Mouse (Mus musculus) lung, postnatal 0 days (tissue): Measurements from ENCODE around the gene Gm3839. TPM values are rescaled to one million over a fixed set of nuclear protein-coding genes. Genes with fewer than 3 reads are reported as not detected.
"Not testable (repeated sequence)": the region's sequence is repeated elsewhere in the genome, so short reads cannot be mapped to it uniquely, and the experiment has no call there.

Experiments used
- ATAC-seq: fragments of 200-750 bp; cut with Nextera tagmentation; 2 replicates; pipeline ENCODE4 v1.8.0; 2017; ENCODE audit warnings: moderate library complexity
- DNase-seq: peaks from one replicate; pipeline ENCODE4 v3.0.0-alpha.2; 2016; ENCODE audit warnings: low spot score
- H3K27ac ChIP-seq: fragments of 300-500 bp; sonication (generic); 2 replicates; pipeline ENCODE4 v1.5.1; 2014; ENCODE audit warnings: antibody characterized with exemption, mild to moderate bottlenecking, low read length, mixed read lengths
- H3K27me3 ChIP-seq: fragments of 300-500 bp; sonication (generic); replicated peaks from 2 replicates; pipeline ENCODE4 v1.6.1; 2014; ENCODE audit warnings: low read length, mixed read lengths; ENCODE audit not compliant: insufficient read depth
- H3K36me3 ChIP-seq: fragments of 300-500 bp; sonication (generic); 2 replicates; pipeline ENCODE4 v1.6.1; 2014; ENCODE audit warnings: low read length, mixed read lengths; ENCODE audit not compliant: insufficient read depth
- H3K4me1 ChIP-seq: fragments of 300-500 bp; sonication (generic); 2 replicates; pipeline ENCODE4 v1.6.1; 2014; ENCODE audit warnings: antibody characterized with exemption, low read depth, low read length, mixed read lengths; ENCODE audit not compliant: insufficient read depth
- H3K4me2 ChIP-seq: fragments of 300-500 bp; sonication (generic); replicated peaks from 2 replicates; pipeline ENCODE4 v1.6.1; 2014; ENCODE audit warnings: low read depth, mild to moderate bottlenecking, low read length, moderate library complexity, mixed read lengths
- H3K4me3 ChIP-seq: fragments of 300-500 bp; sonication (generic); 2 replicates; pipeline ENCODE4 v1.5.1; 2014; ENCODE audit warnings: low read depth, low read length
- H3K9ac ChIP-seq: fragments of 300-500 bp; sonication (generic); replicated peaks from 2 replicates; pipeline ENCODE4 v1.6.1; 2014; ENCODE audit warnings: low read depth, mild to moderate bottlenecking
- H3K9me3 ChIP-seq: fragments of 300-500 bp; sonication (generic); 2 replicates; pipeline ENCODE4 v1.6.1; 2016; ENCODE audit warnings: low read length, mixed read lengths
- CTCF ChIP-seq: IDR thresholded peaks from 2 replicates; pipeline ENCODE4 v1.5.1; 2016; ENCODE audit warnings: antibody characterized with exemption, mild to moderate bottlenecking
- EP300 ChIP-seq: IDR thresholded peaks from 2 replicates; pipeline ENCODE4 v1.6.1; 2016; ENCODE audit warnings: antibody characterized with exemption, mild to moderate bottlenecking, control low read depth
- WGBS: fragments of 180-500 bp; shearing (Covaris S2); extraction: QIAGEN DNeasy Blood & Tissue Kit; methylation state at CpG from one replicate; pipeline ENCODE4 v1.1.7; 2014; 5-methylcytosine and 5-hydroxymethylcytosine counted together
- polyA plus RNA-seq: library from polyadenylated mRNA; unstranded; fragments of >200 nt; fragmentation: Nextera tagmentation; extraction: Ambion mirVana; gene quantifications from 2 replicates; pipeline ENCODE4 v1.2.1, GENCODE M21; 2015

Gm3839 gene
- 0.44 and 0.45 TPM in 2 replicates for polyA plus RNA-seq

GRCm38 (mm10) chr14:11356626-11357025, at the start of gene Gm3839:
TSS of gene Gm3839 (minus strand) at chr14:11356726.
- not testable (repeated sequence) for H3K4me2 ChIP-seq, DNase-seq, H3K27me3 ChIP-seq, ATAC-seq, H3K4me3 ChIP-seq, H3K36me3 ChIP-seq, H3K4me1 ChIP-seq, H3K27ac ChIP-seq, H3K9ac ChIP-seq, H3K9me3 ChIP-seq

GRCm38 (mm10) chr14:11405661-11406060, 49.1 kb upstream of the Gm3839 start:
- Histone ChIP-seq H3K27ac (no peak overlapping the region), H3K4me1 (no peaks in the 10 kb centered on the region), H3K4me2 (no peak overlapping the region), H3K27me3 (no peaks in the 10 kb centered on the region), H3K9me3 (no peaks in the 10 kb centered on the region), H3K36me3 (no peaks in the 10 kb centered on the region), H3K4me3 (no peak overlapping the region), H3K9ac (no peak overlapping the region)
- ATAC-seq = no peak
- no peak for DNase-seq
- 78% methylated on average over 9 of the region's 9 CpGs for WGBS
- TF ChIP-seq CTCF = no peak
- TF ChIP-seq EP300 = no peak

- 92% methylated on average over 3 of the region's 3 CpGs for WGBS
- no peaks in the 10 kb centered on the region for H3K9me3 ChIP-seq
- no peak for ATAC-seq
Observed at GRCm38 (mm10) chr14:11377846-11378245, 21.3 kb upstream of the Gm3839 start.

GRCm38 (mm10) chr14:11375225-11375624, 18.7 kb upstream of the Gm3839 start:
- no peaks in the 10 kb centered on the region for H3K36me3 ChIP-seq
- no peak overlapping the region for H3K9ac ChIP-seq
- H3K9me3 ChIP-seq = no peaks in the 10 kb centered on the region
- H3K4me2 ChIP-seq = no peak overlapping the region
- H3K27me3 ChIP-seq = no peaks in the 10 kb centered on the region
- H3K27ac ChIP-seq = no peak overlapping the region
- no peak for ATAC-seq
- TF ChIP-seq CTCF (no peak), EP300 (no peak)
- no peak for DNase-seq
- no peaks in the 10 kb centered on the region for H3K4me1 ChIP-seq
- 65% methylated on average over 5 of the region's 5 CpGs for WGBS
- H3K4me3 ChIP-seq = no peak overlapping the region

More at GRCm38 (mm10) chr14:11377846-11378245, 21.3 kb upstream of the Gm3839 start:
- DNase-seq = no peak
- H3K27me3 ChIP-seq = no peaks in the 10 kb centered on the region
- H3K9ac ChIP-seq = no peak overlapping the region
- no peak for TF ChIP-seq CTCF
- no peak for TF ChIP-seq EP300
- no peaks in the 10 kb centered on the region for H3K36me3 ChIP-seq
- H3K4me3 ChIP-seq = no peak overlapping the region
- no peak overlapping the region for H3K27ac ChIP-seq
- no peaks in the 10 kb centered on the region for H3K4me1 ChIP-seq
- H3K4me2 ChIP-seq = no peak overlapping the region

- Histone ChIP-seq H3K9ac (no peak overlapping the region), H3K4me2 (no peak overlapping the region), H3K9me3 (no peaks in the 10 kb centered on the region), H3K27me3 (no peaks in the 10 kb centered on the region), H3K36me3 (no peaks in the 10 kb centered on the region), H3K4me3 (no peak overlapping the region), H3K27ac (no peak overlapping the region), H3K4me1 (no peaks in the 10 kb centered on the region)
- TF ChIP-seq EP300 (no peak), CTCF (no peak)
- 71% methylated on average over 3 of the region's 3 CpGs for WGBS
- DNase-seq = no peak
- no peak for ATAC-seq
Observed at GRCm38 (mm10) chr14:11346086-11346485, 10.4 kb downstream of the Gm3839 start.

- no peak overlapping the region for H3K4me3 ChIP-seq
- no peak for ATAC-seq
- H3K9ac ChIP-seq = no peak overlapping the region
- no peaks in the 10 kb centered on the region for H3K4me1 ChIP-seq
- peak; percentile 57 for TF ChIP-seq CTCF
- TF ChIP-seq EP300 = no peak
- H3K27me3 ChIP-seq = no peaks in the 10 kb centered on the region
- no peak overlapping the region for H3K4me2 ChIP-seq
- no peaks in the 10 kb centered on the region for H3K36me3 ChIP-seq
- H3K27ac ChIP-seq = no peak overlapping the region
- 53% methylated on average over 2 of the region's 2 CpGs for WGBS
- H3K9me3 ChIP-seq = no peaks in the 10 kb centered on the region
- DNase-seq = peak; percentile 7
Observed at GRCm38 (mm10) chr14:11329993-11330392, 26.5 kb downstream of the Gm3839 start.

- Histone ChIP-seq H3K9ac (no peak overlapping the region), H3K9me3 (no peaks in the 10 kb centered on the region), H3K27me3 (no peaks in the 10 kb centered on the region), H3K4me1 (no peaks in the 10 kb centered on the region), H3K36me3 (no peaks in the 10 kb centered on the region), H3K4me2 (no peak overlapping the region), H3K27ac (no peak overlapping the region), H3K4me3 (no peak overlapping the region)
- TF ChIP-seq CTCF (peak; percentile 61), EP300 (no peak)
- ATAC-seq (no peak), DNase-seq (peak; percentile 8)
- 32% methylated on average over 2 of the region's 2 CpGs for WGBS
Observed at GRCm38 (mm10) chr14:11307079-11307478, 49.4 kb downstream of the Gm3839 start.

- not testable (repeated sequence) for H3K4me1 ChIP-seq, ATAC-seq, H3K4me3 ChIP-seq, H3K27me3 ChIP-seq, H3K27ac ChIP-seq, H3K4me2 ChIP-seq, H3K9ac ChIP-seq, H3K36me3 ChIP-seq, DNase-seq, H3K9me3 ChIP-seq
- WGBS = 86% methylated on average over 3 of the region's 3 CpGs
Observed at GRCm38 (mm10) chr14:11287956-11288355, 68.6 kb downstream of the Gm3839 start.
